Mouse (Mus musculus): ENCODE measurements around the gene Ctnna2.

DNA sequence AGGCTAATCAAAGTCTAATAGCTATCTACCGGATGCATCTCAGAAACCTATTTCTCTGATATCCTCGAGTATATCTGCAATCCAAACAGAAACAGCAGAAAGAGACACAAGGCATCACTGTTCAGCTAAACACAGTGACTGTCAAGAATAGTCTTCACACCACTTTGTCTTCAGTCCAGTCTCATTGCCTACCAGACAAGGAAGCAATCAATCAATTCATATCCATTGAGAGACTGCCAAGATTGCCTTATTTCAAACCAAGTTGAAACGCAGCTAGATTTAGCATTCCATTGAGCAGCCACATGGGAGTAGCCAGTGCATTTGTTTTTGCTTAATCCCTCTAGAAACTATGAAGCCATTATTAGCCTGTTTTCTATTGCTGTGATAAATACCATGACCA is 196.2 kb downstream of the Ctnna2 start:
- no peak for TF ChIP-seq POLR2AphosphoS5 (IDR thresholded peaks at IDR 0.05; ENCODE audit: insufficient replicate concordance, low read depth, low read length)
- no peak for TF ChIP-seq CTCF (IDR thresholded peaks at IDR 0.05; ENCODE audit: low read depth, low read length)
